Mouse (Mus musculus) kidney, adult 2 months (tissue): ENCODE results near the gene Rnf214. TPM values are rescaled to one million over a fixed set of nuclear protein-coding genes. Genes with fewer than 3 reads are reported as not detected.
A peak's percentile ranks its signal among the peaks of the same experiment; 100 is the strongest.

Source experiments
- DNase-seq: peaks from one replicate; pipeline ENCODE4 v3.0.0; 2021
- H3K27ac ChIP-seq: fragments of 200-500 bp; 2 replicates; pipeline ENCODE4 v1.5.1; 2012; ENCODE audit warnings: low read depth, low read length, control low read depth, inconsistent platforms; ENCODE audit not compliant: insufficient read depth
- H3K27me3 ChIP-seq: fragments of 200-500 bp; replicated peaks from 2 replicates; pipeline ENCODE4 v1.6.1; 2012; ENCODE audit warnings: mild to moderate bottlenecking, moderate library complexity, low read length, inconsistent platforms; ENCODE audit not compliant: control insufficient read depth, insufficient read depth
- H3K36me3 ChIP-seq: fragments of 200-500 bp; 2 replicates; pipeline ENCODE4 v1.6.1; 2012; ENCODE audit warnings: mild to moderate bottlenecking, moderate library complexity, low read length, inconsistent platforms; ENCODE audit not compliant: control insufficient read depth, insufficient read depth
- H3K4me1 ChIP-seq: fragments of 200-500 bp; 2 replicates; pipeline ENCODE4 v1.6.1; 2011; ENCODE audit warnings: low read length; ENCODE audit not compliant: control insufficient read depth, insufficient read depth
- H3K4me3 ChIP-seq: fragments of 200-500 bp; 2 replicates; pipeline ENCODE4 v1.5.1; 2011; ENCODE audit warnings: mild to moderate bottlenecking, low read depth, low read length, control low read depth; ENCODE audit not compliant: insufficient read depth
- CTCF ChIP-seq: fragments of 200-500 bp; conservative IDR thresholded peaks from 2 replicates; pipeline ENCODE4 v1.5.1; 2011; ENCODE audit warnings: low read depth, mild to moderate bottlenecking, control low read depth, low read length, moderate library complexity, mixed read lengths; ENCODE audit not compliant: insufficient read depth, insufficient read length
- POLR2A ChIP-seq: fragments of 200-500 bp; IDR thresholded peaks from one replicate; pipeline ENCODE4 v1.6.1; 2011; ENCODE audit warnings: low read depth, low read length, control low read depth
- WGBS: fragments of 180-500 bp; shearing (Covaris S2); methylation state at CpG from one replicate; pipeline ENCODE4 v1.1.7; 2018; 5-methylcytosine and 5-hydroxymethylcytosine counted together
- polyA plus RNA-seq: library from polyadenylated mRNA; depleted of rRNA; stranded (reverse); fragments of >200 nt; gene quantifications from 2 replicates; pipeline ENCODE4 v1.2.3, GENCODE M21; 2012

The Rnf214 gene
- polyA plus RNA-seq, 1 experiment = 17.0 TPM

DNA sequence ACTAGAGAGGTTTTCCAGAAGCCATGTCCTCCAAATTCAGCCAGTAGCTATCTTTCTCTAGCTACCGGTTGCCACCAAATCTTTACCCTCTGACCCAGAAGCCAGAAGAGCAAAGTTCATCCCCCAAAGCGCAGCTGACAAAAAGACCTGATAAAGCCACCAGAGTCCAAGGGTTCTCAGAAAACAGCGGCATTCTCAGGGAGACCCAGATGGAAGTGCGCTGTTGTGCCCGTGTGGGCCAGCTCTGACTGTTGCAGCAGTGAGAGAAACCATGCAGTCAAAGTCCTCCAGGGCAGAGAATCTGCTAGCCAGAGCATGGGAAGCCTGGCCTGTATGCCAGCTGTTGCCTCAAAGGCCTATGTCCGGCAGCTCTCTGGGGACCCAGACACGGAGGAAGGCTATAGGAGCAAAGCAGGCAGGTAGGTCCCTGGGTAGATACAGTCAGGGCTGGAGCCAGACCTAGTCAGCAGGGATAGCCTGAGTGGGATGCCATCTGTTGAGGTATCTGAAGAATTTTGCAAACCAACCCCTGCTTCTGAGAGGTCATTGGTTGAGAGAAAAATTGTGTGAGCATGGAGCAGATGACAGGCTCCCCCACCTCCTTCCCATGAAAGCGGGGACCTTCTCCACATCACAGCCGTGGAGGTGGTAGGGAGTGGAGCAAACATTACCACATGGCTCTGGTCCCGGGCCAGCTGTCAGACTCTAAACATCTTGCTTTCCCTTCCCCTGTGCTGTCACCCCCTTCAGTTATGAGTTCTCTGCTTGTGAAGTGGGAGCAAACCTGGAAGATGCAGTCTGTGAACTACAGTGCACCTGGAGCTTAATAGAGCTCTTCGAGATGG is 26.1 kb upstream of the Rnf214 start:
- peak; percentile 65 for DNase-seq
- H3K4me1 ChIP-seq = peaks cover 5% of the 10 kb centered on the region; the same call in 1 of the 2 replicates

DNA sequence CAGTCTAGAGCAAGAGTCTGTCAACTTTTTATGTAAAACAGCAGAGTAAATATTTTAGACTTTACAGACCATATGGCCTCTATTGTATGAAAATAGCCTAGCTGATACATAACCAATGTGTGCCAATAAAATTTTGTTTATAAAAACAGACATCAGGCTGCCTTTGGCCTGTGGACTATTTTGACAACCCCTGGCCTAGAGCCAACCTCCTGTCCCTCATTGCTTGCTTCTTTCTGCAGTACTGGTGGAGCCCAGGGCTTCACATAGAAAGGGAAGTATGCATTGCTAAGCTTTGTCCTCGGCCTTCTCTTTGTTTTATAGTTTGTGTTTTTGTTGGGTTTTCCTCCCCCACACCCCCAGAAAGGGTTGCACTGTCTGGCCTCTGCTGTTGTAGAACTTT is 25.2 kb upstream of the Rnf214 start:
- no peak for TF ChIP-seq CTCF
- no peak for TF ChIP-seq POLR2A
- Histone ChIP-seq H3K27ac (0 out of 2 replicates have a peak overlapping the region, but pooled peaks have one; percentile 5), H3K27me3 (no peaks in the 10 kb centered on the region), H3K36me3 (peaks cover 1% of the 10 kb centered on the region; the same call in 1 of the 2 replicates), H3K4me3 (no peak overlapping the region), H3K4me1 (peaks cover 5% of the 10 kb centered on the region; the same call in 1 of the 2 replicates)
- DNase-seq = peak; percentile 44
- WGBS = 22% methylated on average over 1 of the region's 1 CpGs

More for the DNA sequence above, 26.1 kb upstream of the Rnf214 start:
- H3K27me3 ChIP-seq = no peaks in the 10 kb centered on the region
- H3K36me3 ChIP-seq = no peaks in the 10 kb centered on the region
- WGBS = 41% methylated on average over 11 of the region's 11 CpGs
- no peak for TF ChIP-seq CTCF
- no peak for TF ChIP-seq POLR2A
- H3K27ac ChIP-seq = peak overlapping the region; percentile 5; the same call in 1 of the 2 replicates
- no peak overlapping the region for H3K4me3 ChIP-seq

DNA sequence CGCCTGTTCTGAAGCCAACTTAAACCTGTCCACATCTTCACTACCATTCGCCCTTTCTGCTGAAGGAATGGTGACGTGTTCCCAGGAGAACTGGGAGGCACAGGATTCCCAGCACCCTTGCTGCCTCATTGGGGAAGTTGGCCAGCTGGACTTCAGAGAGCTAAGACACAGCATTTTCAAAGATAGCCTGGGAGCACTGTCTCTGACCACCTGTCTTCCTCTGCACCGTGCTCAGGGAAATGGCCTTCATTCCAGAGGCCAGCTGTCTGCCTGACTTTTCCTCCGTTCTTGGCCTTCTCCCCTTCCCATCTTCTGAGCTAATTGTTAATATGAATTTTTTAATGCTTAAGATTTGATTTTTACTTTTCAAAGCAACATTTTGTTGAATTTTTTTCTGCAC is 22.6 kb upstream of the Rnf214 start:
- H3K4me1 ChIP-seq = peaks cover 5% of the 10 kb centered on the region; the same call in 1 of the 2 replicates
- peaks cover 2% of the 10 kb centered on the region; the same call in 1 of the 2 replicates for H3K36me3 ChIP-seq
- no peak overlapping the region for H3K27ac ChIP-seq
- no peak overlapping the region for H3K4me3 ChIP-seq
- no peak for DNase-seq
- no peaks in the 10 kb centered on the region for H3K27me3 ChIP-seq
- TF ChIP-seq CTCF = no peak
- no peak for TF ChIP-seq POLR2A
- WGBS = 86% methylated on average over 5 of the region's 5 CpGs

DNA sequence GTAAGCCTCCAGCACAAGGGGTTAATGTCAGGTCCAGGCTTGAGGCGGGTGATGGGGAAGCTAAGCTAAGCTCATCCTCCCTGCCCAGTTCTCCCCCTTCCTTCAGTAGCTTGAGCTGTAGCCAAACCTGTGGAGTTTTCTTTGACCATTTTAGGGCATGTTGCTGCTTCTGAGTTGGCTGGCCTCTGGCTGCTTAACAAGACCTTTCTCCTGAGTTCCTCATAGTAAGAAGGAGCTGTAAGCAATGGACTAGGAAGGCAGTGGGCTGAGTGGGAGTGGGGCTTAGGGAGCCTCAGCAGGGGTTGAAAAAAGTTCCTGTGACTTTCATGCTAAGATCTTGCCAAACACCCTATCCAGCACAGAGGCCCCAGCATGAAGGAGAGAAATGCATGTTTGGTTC is 13.2 kb upstream of the Rnf214 start:
- DNase-seq = peak; percentile 43
- no peaks in the 10 kb centered on the region for H3K27me3 ChIP-seq
- H3K36me3 ChIP-seq = peaks cover 8% of the 10 kb centered on the region

DNA sequence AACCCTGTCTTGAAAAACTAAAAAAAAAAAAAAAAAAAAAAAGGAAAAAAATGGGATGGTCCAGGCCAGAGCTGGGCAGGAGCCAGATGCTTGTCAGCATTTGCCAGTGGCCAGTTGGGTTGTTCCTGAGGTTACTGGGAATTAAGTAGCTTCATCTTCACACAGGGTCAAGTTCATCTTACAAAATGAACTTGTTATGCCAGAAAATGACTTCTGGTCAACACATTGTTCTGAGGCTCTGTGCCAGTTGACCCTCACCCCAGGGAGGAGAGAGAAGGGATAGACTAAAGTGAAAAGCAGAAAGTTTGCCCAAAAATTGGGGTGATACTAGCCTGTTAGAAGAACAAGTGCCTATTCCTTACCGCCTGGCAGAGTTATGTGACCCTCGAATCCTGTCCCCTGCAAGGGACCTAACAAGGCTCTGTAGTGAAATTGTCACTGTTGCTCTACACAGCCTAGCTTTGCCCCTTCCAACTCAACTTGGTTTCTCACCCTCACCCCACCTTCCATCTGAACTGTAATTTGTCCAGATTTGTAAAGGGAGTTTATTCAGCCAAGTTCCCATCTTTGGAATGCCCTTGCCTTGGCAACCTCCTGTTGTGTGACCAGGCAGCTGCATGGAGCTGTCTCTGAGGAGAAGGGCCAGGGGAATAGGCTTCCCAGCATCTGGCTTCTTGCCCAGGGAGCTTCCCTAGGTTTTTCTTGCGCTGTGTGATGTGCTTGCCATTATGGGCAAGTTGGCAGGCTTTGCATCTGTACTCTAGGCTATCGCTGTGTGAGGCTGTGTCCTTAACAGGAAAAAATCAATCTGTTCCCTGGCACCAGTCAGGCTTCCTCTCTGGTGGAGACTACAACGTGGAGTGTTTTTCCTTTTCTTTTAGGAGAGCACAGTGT is 10.6 kb upstream of the Rnf214 start:
- Histone ChIP-seq H3K27ac (peak overlapping the region; percentile 63), H3K27me3 (no peaks in the 10 kb centered on the region), H3K4me1 (peaks cover 4% of the 10 kb centered on the region; the same call in 1 of the 2 replicates), H3K36me3 (peaks cover 13% of the 10 kb centered on the region), H3K4me3 (no peak overlapping the region)
- 65% methylated on average over 5 of the region's 5 CpGs for WGBS
- DNase-seq = peak; percentile 85
- TF ChIP-seq POLR2A = no peak

More for the DNA sequence above, 13.2 kb upstream of the Rnf214 start:
- WGBS = 52% methylated on average over 1 of the region's 1 CpGs
- Histone ChIP-seq H3K27ac (peak overlapping the region; percentile 53), H3K4me3 (no peak overlapping the region), H3K4me1 (peaks cover 4% of the 10 kb centered on the region; the same call in 1 of the 2 replicates)
- no peak for TF ChIP-seq POLR2A
- TF ChIP-seq CTCF = no peak

DNA sequence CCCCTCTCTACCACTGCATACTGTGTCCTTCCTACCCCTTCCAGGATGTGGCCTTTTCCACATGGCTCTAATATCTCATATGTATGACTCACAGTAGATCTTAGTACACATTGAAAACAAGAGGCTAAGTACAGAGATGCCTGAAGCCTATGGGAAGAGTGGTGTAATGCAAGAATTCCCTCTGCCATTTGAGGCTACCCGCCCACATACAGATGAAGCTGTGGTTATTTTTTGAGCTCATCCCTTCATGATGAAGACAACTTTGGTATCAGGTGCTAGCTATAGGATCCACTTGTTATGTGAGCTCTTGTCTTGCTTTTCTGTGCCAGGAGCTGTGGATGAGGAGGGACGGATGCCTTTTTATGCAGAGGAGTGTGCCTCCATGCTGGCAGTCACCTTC is 8.9 kb upstream of the Rnf214 start:
- peaks cover 4% of the 10 kb centered on the region; the same call in 1 of the 2 replicates for H3K4me1 ChIP-seq
- no peak overlapping the region for H3K4me3 ChIP-seq
- H3K36me3 ChIP-seq = peaks cover 15% of the 10 kb centered on the region
- no peaks in the 10 kb centered on the region for H3K27me3 ChIP-seq
- DNase-seq = no peak
- H3K27ac ChIP-seq = no peak overlapping the region
- TF ChIP-seq CTCF (no peak), POLR2A (no peak)
- WGBS = 97% methylated on average over 2 of the region's 2 CpGs
